Mouse (Mus musculus) cortical plate, adult 2 months (tissue): Measurements from ENCODE around the gene Tmem198b. TPM values are rescaled to one million over a fixed set of nuclear protein-coding genes. Genes with fewer than 3 reads are reported as not detected.

ENCODE experiments used
- H3K27ac ChIP-seq: fragments of 200-500 bp; 2 replicates; pipeline ENCODE4 v1.5.1; 2012; ENCODE audit warnings: low read length, control low read depth, inconsistent platforms; ENCODE audit not compliant: insufficient read depth
- H3K4me1 ChIP-seq: fragments of 200-500 bp; 2 replicates; pipeline ENCODE4 v1.6.1; 2011; ENCODE audit warnings: low read length; ENCODE audit not compliant: control insufficient read depth, insufficient read depth
- H3K4me3 ChIP-seq: fragments of 200-500 bp; 2 replicates; pipeline ENCODE4 v1.5.1; 2011; ENCODE audit warnings: mild to moderate bottlenecking, low read length, control low read depth; ENCODE audit not compliant: insufficient read depth
- CTCF ChIP-seq: fragments of 200-500 bp; IDR thresholded peaks from 2 replicates; pipeline ENCODE4 v1.5.1; 2011; ENCODE audit warnings: mild to moderate bottlenecking, control low read depth, low read length; ENCODE audit not compliant: insufficient read depth; ENCODE audit errors: extremely low read depth
- POLR2A ChIP-seq: fragments of 200-500 bp; IDR thresholded peaks from 2 replicates; pipeline ENCODE4 v1.6.1; 2011; ENCODE audit warnings: mild to moderate bottlenecking, low read length, control low read depth; ENCODE audit not compliant: insufficient read depth; ENCODE audit errors: extremely low read depth
- polyA plus RNA-seq: library from polyadenylated mRNA; depleted of rRNA; stranded (reverse); fragments of >200 nt; gene quantifications from 2 replicates; pipeline ENCODE4 v1.2.3, GENCODE M21; 2012

Tmem198b gene
- polyA plus RNA-seq, 1 experiment, result 12.7 TPM

GRCm38 (mm10) chr10:128822135-128822534, 18.0 kb upstream of the Tmem198b start:
- H3K4me1 ChIP-seq, result peaks cover 2% of the 10 kb centered on the region; the same call in 1 of the 2 replicates
- H3K4me3 ChIP-seq, result peak overlapping the region; percentile 81
- TF ChIP-seq CTCF (no peak), POLR2A (no peak)
- no peak overlapping the region for H3K27ac ChIP-seq

GRCm38 (mm10) chr10:128821358-128822056, 17.3 kb upstream of the Tmem198b start, which contains the start of gene Ormdl2:
TSS of gene Ormdl2 (minus strand) at chr10:128821645.
- H3K27ac ChIP-seq, result no peak within 1 kb of the TSS
- TF ChIP-seq POLR2A, result peak; percentile 73; the same call in 1 of the 2 replicates
- TF ChIP-seq CTCF, result no peak
- peaks cover 2% of the 10 kb centered on the region; the same call in 1 of the 2 replicates for H3K4me1 ChIP-seq

GRCm38 (mm10) chr10:128820217-128820616, 16.0 kb upstream of the Tmem198b start:
- peaks cover 2% of the 10 kb centered on the region; the same call in 1 of the 2 replicates for H3K4me1 ChIP-seq
- TF ChIP-seq CTCF (no peak), POLR2A (no peak)
- H3K27ac ChIP-seq, result no peak overlapping the region
- H3K4me3 ChIP-seq, result no peak overlapping the region

More at GRCm38 (mm10) chr10:128821358-128822056, 17.3 kb upstream of the Tmem198b start, which contains the start of gene Ormdl2:
- peak within 1 kb of the TSS; percentile 81 for H3K4me3 ChIP-seq

GRCm38 (mm10) chr10:128817033-128817432, 12.9 kb upstream of the Tmem198b start, which contains the start of gene Sarnp:
TSS of gene Sarnp (plus strand) at chr10:128817333.
- H3K4me3 ChIP-seq, result no peak within 1 kb of the TSS
- H3K4me1 ChIP-seq, result no peaks in the 10 kb centered on the region
- TF ChIP-seq POLR2A, result no peak
- TF ChIP-seq CTCF, result no peak
- H3K27ac ChIP-seq, result no peak within 1 kb of the TSS

- no peak overlapping the region; the same call in 1 of the 2 replicates for H3K4me3 ChIP-seq
- no peak overlapping the region for H3K27ac ChIP-seq
- H3K4me1 ChIP-seq, result peaks cover 13% of the 10 kb centered on the region
- TF ChIP-seq CTCF, result no peak
- TF ChIP-seq POLR2A, result no peak
These were observed 2.8 kb upstream of the Tmem198b start for GRCm38 (mm10) chr10:128807018-128807417.

GRCm38 (mm10) chr10:128806086-128806485, 1.9 kb upstream of the Tmem198b start:
- no peak overlapping the region for H3K27ac ChIP-seq
- TF ChIP-seq POLR2A (no peak), CTCF (no peak)
- peak overlapping the region; percentile 94 for H3K4me3 ChIP-seq
- peaks cover 13% of the 10 kb centered on the region for H3K4me1 ChIP-seq

- peak overlapping the region; percentile 94 for H3K4me3 ChIP-seq
- peak; percentile 81; the same call in 1 of the 2 replicates for TF ChIP-seq POLR2A
- no peak for TF ChIP-seq CTCF
- H3K27ac ChIP-seq, result peak overlapping the region; percentile 98
- H3K4me1 ChIP-seq, result peaks cover 13% of the 10 kb centered on the region
These were observed 1.2 kb upstream of the Tmem198b start for GRCm38 (mm10) chr10:128805092-128806000.

- TF ChIP-seq POLR2A (peak; percentile 77), CTCF (no peak)
- Histone ChIP-seq H3K4me3 (peak within 1 kb of the TSS; percentile 94), H3K27ac (peak within 1 kb of the TSS; percentile 98), H3K4me1 (peaks cover 13% of the 10 kb centered on the region)
These were observed 349 bp downstream of the Tmem198b start, which contains the start of gene Dnajc14 for GRCm38 (mm10) chr10:128803771-128804270. TSS of gene Dnajc14 (plus strand) at chr10:128804062.

GRCm38 (mm10) chr10:128803361-128803760, 809 bp downstream of the Tmem198b start:
- TF ChIP-seq CTCF (no peak), POLR2A (no peak)
- Histone ChIP-seq H3K27ac (no peak overlapping the region), H3K4me3 (peak overlapping the region; percentile 94), H3K4me1 (peaks cover 9% of the 10 kb centered on the region)
